Mouse (Mus musculus) kidney, postnatal 0 days (tissue): ENCODE data around the gene Olfr549. TPM values are rescaled to one million over a fixed set of nuclear protein-coding genes. Genes with fewer than 3 reads are reported as not detected.

Source experiments
- ATAC-seq: fragments of 200-750 bp; cut with Nextera tagmentation; replicated peaks from 2 replicates; pipeline ENCODE4 v1.8.0; 2017; ENCODE audit warnings: low read depth, moderate number of reproducible peaks, moderate TSS enrichment, moderate library complexity; ENCODE audit not compliant: low FRiP score
- DNase-seq: peaks from one replicate; pipeline ENCODE4 v3.0.0-alpha.2; 2016; ENCODE audit warnings: low spot score
- H3K27ac ChIP-seq: fragments of 300-500 bp; sonication (generic); 2 replicates; pipeline ENCODE4 v1.5.1; 2014; ENCODE audit warnings: mild to moderate bottlenecking
- H3K27me3 ChIP-seq: fragments of 300-500 bp; sonication (generic); 2 replicates; pipeline ENCODE4 v1.6.1; 2014; ENCODE audit warnings: low read length, mixed read lengths; ENCODE audit not compliant: insufficient read depth
- H3K36me3 ChIP-seq: fragments of 300-500 bp; sonication (generic); 2 replicates; pipeline ENCODE4 v1.6.1; 2014; ENCODE audit warnings: low read length, mixed read lengths; ENCODE audit not compliant: insufficient read depth
- H3K4me1 ChIP-seq: fragments of 300-500 bp; sonication (generic); replicated peaks from 2 replicates; pipeline ENCODE4 v1.6.1; 2014; ENCODE audit warnings: antibody characterized with exemption, low read length, mixed read lengths; ENCODE audit not compliant: insufficient read depth
- H3K4me2 ChIP-seq: fragments of 300-500 bp; sonication (generic); 2 replicates; pipeline ENCODE4 v1.6.1; 2014; ENCODE audit warnings: mild to moderate bottlenecking, low read length, moderate library complexity, mixed read lengths
- H3K4me3 ChIP-seq: fragments of 300-500 bp; sonication (generic); replicated peaks from 2 replicates; pipeline ENCODE4 v1.5.1; 2014; ENCODE audit warnings: low read depth, low read length
- H3K9ac ChIP-seq: fragments of 300-500 bp; sonication (generic); 2 replicates; pipeline ENCODE4 v1.6.1; 2014; ENCODE audit warnings: low read depth, low read length
- H3K9me3 ChIP-seq: fragments of 300-500 bp; sonication (generic); replicated peaks from 2 replicates; pipeline ENCODE4 v1.6.1; 2016; ENCODE audit warnings: low read length, inconsistent platforms, mixed read lengths
- CTCF ChIP-seq: IDR thresholded peaks from 2 replicates; pipeline ENCODE4 v1.5.1; 2016; ENCODE audit warnings: antibody characterized with exemption, low read depth, mild to moderate bottlenecking, moderate library complexity
- WGBS: fragments of 180-500 bp; shearing (Covaris S2); extraction: QIAGEN DNeasy Blood & Tissue Kit; methylation state at CpG from one replicate; pipeline ENCODE4 v1.1.7; 2014; 5-methylcytosine and 5-hydroxymethylcytosine counted together
- polyA plus RNA-seq: library from polyadenylated mRNA; unstranded; fragments of >200 nt; fragmentation: Nextera tagmentation; extraction: Ambion mirVana; gene quantifications from 2 replicates; pipeline ENCODE4 v1.2.1, GENCODE M21; 2015

The Olfr549 gene
- polyA plus RNA-seq, result not detected in 2 replicates

DNA sequence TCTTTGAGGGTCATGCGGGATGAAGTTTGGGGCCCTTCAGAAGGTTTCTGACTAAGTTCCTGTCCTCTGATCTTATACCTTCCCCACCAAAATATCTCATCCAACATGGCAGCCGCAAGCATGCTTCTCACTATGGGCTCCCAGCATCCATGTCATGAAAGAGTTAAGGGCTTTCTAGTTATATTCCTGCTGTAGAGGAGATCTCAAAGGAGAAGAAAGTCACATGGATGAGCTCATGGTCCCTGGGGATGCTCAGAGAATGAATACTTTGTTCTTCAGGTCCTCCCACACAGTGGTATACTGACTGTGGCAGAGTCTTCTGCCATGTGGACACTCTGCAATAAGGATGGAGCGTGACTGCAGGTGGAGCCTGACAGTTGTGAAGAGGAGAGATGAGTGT, at the start of gene Olfr549:
Gene Olfr549 (plus strand): TSS at position 301 of the 400 bp plus-strand sequence.
- Histone ChIP-seq H3K36me3 (no peaks in the 10 kb centered on the region), H3K4me3 (no peak within 1 kb of the TSS), H3K27ac (no peak within 1 kb of the TSS), H3K9ac (no peak within 1 kb of the TSS), H3K9me3 (no peaks in the 10 kb centered on the region), H3K27me3 (no peaks in the 10 kb centered on the region), H3K4me1 (no peaks in the 10 kb centered on the region), H3K4me2 (no peak within 1 kb of the TSS)
- DNase-seq (no peak), ATAC-seq (no peak)
- WGBS, result 88% methylated on average over 3 of the region's 3 CpGs
- no peak for TF ChIP-seq CTCF

DNA sequence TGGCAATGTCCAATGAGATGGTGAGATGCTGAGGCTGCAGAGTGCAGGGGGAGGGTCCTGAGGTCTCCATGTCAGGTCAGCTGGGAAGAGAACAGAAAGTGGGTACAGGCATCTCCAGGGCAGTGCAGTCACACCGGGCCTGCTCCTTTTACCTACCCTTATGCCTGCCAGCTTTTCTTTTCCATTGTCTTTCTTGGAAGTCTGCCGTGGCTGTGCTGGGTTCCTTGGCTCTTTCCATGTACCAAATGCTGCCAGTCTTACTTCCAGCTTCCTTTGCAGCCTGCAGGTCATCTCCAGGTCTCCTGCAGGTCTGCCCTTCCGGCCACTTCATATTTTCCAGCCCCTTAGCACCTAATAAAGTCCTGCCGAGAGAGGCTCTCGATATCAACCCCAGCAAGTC, 47.7 kb upstream of the Olfr549 start:
- Histone ChIP-seq H3K36me3 (no peaks in the 10 kb centered on the region), H3K4me1 (no peaks in the 10 kb centered on the region), H3K27ac (no peak overlapping the region), H3K4me3 (no peak overlapping the region), H3K27me3 (no peaks in the 10 kb centered on the region), H3K9me3 (no peaks in the 10 kb centered on the region), H3K9ac (no peak overlapping the region), H3K4me2 (no peak overlapping the region)
- TF ChIP-seq CTCF, result no peak
- no peak for DNase-seq
- 71% methylated on average over 5 of the region's 5 CpGs for WGBS
- no peak for ATAC-seq

DNA sequence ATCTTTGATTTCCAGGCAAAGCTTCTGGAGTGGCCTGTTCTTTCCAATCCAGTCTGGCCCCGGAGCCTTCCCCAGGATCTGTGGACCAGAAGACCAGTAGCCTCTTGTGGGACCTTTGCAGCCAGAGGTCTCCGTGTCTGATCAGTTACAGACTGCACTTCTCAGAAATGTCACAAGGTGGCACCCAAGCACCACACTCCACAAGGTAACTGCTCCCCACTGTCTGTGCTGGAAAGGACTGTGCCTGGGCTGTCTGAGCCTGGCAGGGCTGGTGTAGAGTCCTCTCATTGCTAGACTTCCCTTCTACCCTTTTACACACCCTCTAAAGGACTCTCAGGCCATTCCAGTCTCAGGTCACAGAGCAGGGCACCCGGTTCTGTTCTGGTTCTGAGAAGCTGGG, 42.8 kb upstream of the Olfr549 start:
- WGBS, result 40% methylated on average over 3 of the region's 3 CpGs

DNA sequence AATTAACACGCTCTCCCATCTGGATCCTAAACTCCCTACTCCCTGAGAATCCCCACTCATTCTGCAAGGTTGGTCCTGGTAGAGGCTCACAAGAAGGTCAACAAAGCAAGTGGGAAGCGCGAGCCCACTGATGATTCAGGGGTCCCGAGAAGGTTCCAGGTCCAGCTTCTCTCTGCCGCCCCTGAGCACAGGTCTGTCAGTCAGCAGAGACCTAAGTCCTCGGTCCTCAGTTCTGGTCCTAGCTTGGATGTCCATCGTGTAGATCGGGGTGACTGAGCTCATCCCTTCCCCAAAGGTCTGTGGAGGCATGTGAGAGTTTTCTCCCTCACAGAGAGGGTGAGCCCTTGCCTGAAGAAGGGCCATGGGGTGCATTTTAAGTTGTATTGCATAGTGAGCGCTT, 41.6 kb upstream of the Olfr549 start:
- Histone ChIP-seq H3K27ac (no peak overlapping the region), H3K9me3 (no peaks in the 10 kb centered on the region), H3K27me3 (no peaks in the 10 kb centered on the region), H3K4me3 (no peak overlapping the region), H3K9ac (no peak overlapping the region), H3K36me3 (no peaks in the 10 kb centered on the region), H3K4me1 (no peaks in the 10 kb centered on the region), H3K4me2 (no peak overlapping the region)
- ATAC-seq, result no peak
- DNase-seq, result no peak
- 84% methylated on average over 9 of the region's 9 CpGs for WGBS
- no peak for TF ChIP-seq CTCF

More for the DNA sequence above, 42.8 kb upstream of the Olfr549 start:
- no peaks in the 10 kb centered on the region for H3K9me3 ChIP-seq
- H3K27me3 ChIP-seq, result no peaks in the 10 kb centered on the region
- no peaks in the 10 kb centered on the region for H3K4me1 ChIP-seq
- DNase-seq, result peak; percentile 80
- no peak overlapping the region for H3K4me3 ChIP-seq
- peak; percentile 91 for TF ChIP-seq CTCF
- no peak overlapping the region for H3K4me2 ChIP-seq
- no peaks in the 10 kb centered on the region for H3K36me3 ChIP-seq
- ATAC-seq, result peak; percentile 58
- no peak overlapping the region for H3K27ac ChIP-seq
- no peak overlapping the region for H3K9ac ChIP-seq

DNA sequence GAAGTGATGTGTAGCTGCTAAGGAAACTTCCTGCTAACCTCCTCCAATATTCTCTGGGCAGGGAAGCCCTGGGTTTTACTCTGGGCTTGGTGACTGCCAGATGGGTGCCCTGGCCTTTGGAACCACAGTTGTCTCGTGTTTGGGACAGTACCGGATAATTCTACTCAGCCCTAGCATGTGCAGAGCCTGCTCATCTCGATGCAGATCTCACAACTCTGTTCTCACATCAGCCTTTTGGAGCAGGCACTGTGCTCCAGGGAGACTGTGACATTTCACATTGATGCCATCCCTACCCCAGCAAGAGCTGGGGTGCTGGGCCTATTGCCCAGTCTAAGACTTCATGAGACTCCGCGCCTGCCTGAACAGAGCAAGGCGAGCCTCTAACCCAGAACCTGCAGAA, 41.0 kb upstream of the Olfr549 start:
- WGBS, result 90% methylated on average over 6 of the region's 6 CpGs

DNA sequence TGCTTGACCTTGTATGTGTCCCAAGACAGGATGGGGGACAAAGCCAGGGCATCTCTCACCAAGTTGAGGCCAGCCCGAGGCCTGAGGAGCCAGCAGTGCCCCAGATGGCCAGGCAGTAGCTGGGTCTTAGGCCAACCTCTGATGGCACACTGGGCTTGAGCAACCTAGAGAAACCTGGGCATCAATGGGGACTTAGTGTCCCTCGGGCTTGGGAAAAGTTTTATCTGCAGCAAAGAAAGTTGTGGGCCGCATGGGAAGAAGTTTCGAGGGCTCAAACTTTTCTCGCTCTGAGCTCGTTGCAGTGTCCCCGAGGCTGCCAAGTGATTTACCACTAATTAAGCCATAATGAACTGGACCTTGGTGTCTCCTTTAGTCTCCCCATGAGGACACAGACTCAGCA, 39.9 kb upstream of the Olfr549 start:
- H3K36me3 ChIP-seq, result no peaks in the 10 kb centered on the region
- 86% methylated on average over 7 of the region's 7 CpGs for WGBS
- 0 out of 2 replicates have a peak, but pooled peaks cover 3% of the 10 kb centered on the region for H3K27me3 ChIP-seq
- no peak overlapping the region for H3K4me2 ChIP-seq
- H3K27ac ChIP-seq, result no peak overlapping the region
- no peaks in the 10 kb centered on the region for H3K9me3 ChIP-seq
- no peak overlapping the region for H3K4me3 ChIP-seq
- no peak overlapping the region for H3K9ac ChIP-seq
- H3K4me1 ChIP-seq, result no peaks in the 10 kb centered on the region; the same call in 1 of the 2 replicates
- TF ChIP-seq CTCF, result no peak
- DNase-seq (no peak), ATAC-seq (no peak)

More for the DNA sequence above, 41.0 kb upstream of the Olfr549 start:
- ATAC-seq (no peak), DNase-seq (no peak)
- no peak overlapping the region for H3K9ac ChIP-seq
- H3K27ac ChIP-seq, result no peak overlapping the region
- no peak overlapping the region for H3K4me3 ChIP-seq
- TF ChIP-seq CTCF, result no peak
- H3K36me3 ChIP-seq, result no peaks in the 10 kb centered on the region
- no peaks in the 10 kb centered on the region for H3K9me3 ChIP-seq
- H3K4me1 ChIP-seq, result no peaks in the 10 kb centered on the region; the same call in 1 of the 2 replicates
- no peaks in the 10 kb centered on the region for H3K27me3 ChIP-seq
- no peak overlapping the region for H3K4me2 ChIP-seq

DNA sequence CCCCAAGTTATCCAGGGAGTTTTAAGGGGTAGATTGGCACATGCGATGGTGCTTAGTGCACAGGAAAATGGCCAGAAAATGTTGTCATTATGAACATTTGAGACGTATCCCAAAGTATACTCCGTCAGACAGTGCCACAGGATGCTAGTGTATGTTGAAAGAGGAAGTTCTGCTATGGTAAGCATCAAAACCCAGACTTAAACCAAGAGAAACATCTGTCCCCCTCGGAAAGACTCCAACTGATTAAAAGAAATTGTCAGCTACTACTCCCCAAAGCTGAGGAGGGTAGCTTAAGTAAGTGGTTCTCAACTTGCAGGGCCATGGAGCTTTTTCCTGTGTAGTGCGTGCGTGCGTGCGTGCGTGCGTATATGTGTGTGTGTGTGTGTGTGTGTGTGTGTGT, 37.7 kb upstream of the Olfr549 start:
- Histone ChIP-seq H3K27ac (no peak overlapping the region), H3K9ac (no peak overlapping the region), H3K27me3 (0 out of 2 replicates have a peak, but pooled peaks cover 3% of the 10 kb centered on the region), H3K9me3 (no peaks in the 10 kb centered on the region), H3K4me1 (no peaks in the 10 kb centered on the region; the same call in 1 of the 2 replicates), H3K4me2 (no peak overlapping the region), H3K4me3 (no peak overlapping the region), H3K36me3 (no peaks in the 10 kb centered on the region)
- no peak for DNase-seq
- no peak for ATAC-seq
- no peak for TF ChIP-seq CTCF
- 91% methylated on average over 10 of the region's 10 CpGs for WGBS
